Mouse (Mus musculus) limb, embryonic 14.5 days (tissue): Measurements from ENCODE around the gene Ror1. TPM values are rescaled to one million over a fixed set of nuclear protein-coding genes. Genes with fewer than 3 reads are reported as not detected.

Experiments
- ATAC-seq: fragments of 200-750 bp; cut with Nextera tagmentation; 2 replicates; pipeline ENCODE4 v1.8.0; 2017; ENCODE audit warnings: low read depth, moderate number of reproducible peaks, moderate TSS enrichment; ENCODE audit not compliant: low FRiP score
- DNase-seq: peaks from one replicate; pipeline ENCODE4 v3.0.0-alpha.2; 2015; ENCODE audit warnings: low spot score
- H3K27ac ChIP-seq: fragments of 300-500 bp; sonication (generic); replicated peaks from 2 replicates; pipeline ENCODE4 v1.5.1; 2014; ENCODE audit warnings: low read depth, mild to moderate bottlenecking, low read length, moderate library complexity, mixed read lengths
- H3K27me3 ChIP-seq: fragments of 300-500 bp; sonication (generic); 2 replicates; pipeline ENCODE4 v1.6.1; 2014; ENCODE audit warnings: low read length, mixed read lengths; ENCODE audit not compliant: control insufficient read depth, insufficient read depth
- H3K36me3 ChIP-seq: fragments of 300-500 bp; sonication (generic); 2 replicates; pipeline ENCODE4 v1.6.1; 2014; ENCODE audit warnings: mild to moderate bottlenecking, low read length, moderate library complexity, mixed read lengths; ENCODE audit not compliant: control insufficient read depth, insufficient read depth
- H3K4me1 ChIP-seq: fragments of 300-500 bp; sonication (generic); 2 replicates; pipeline ENCODE4 v1.6.1; 2014; ENCODE audit warnings: antibody characterized with exemption, low read length, mixed read lengths; ENCODE audit not compliant: control insufficient read depth, insufficient read depth
- H3K4me2 ChIP-seq: fragments of 300-500 bp; sonication (generic); replicated peaks from 2 replicates; pipeline ENCODE4 v1.6.1; 2014; ENCODE audit warnings: low read depth, mild to moderate bottlenecking, low read length, moderate library complexity; ENCODE audit not compliant: severe bottlenecking
- H3K4me3 ChIP-seq: fragments of 300-500 bp; sonication (generic); replicated peaks from 2 replicates; pipeline ENCODE4 v1.5.1; 2014; ENCODE audit warnings: low read length
- H3K9ac ChIP-seq: fragments of 300-500 bp; sonication (generic); 2 replicates; pipeline ENCODE4 v1.6.1; 2014; ENCODE audit warnings: mild to moderate bottlenecking, low read depth, low read length, moderate library complexity; ENCODE audit not compliant: severe bottlenecking
- H3K9me3 ChIP-seq: fragments of 300-500 bp; sonication (generic); 2 replicates; pipeline ENCODE4 v1.6.1; 2016; ENCODE audit warnings: low read length; ENCODE audit not compliant: control insufficient read depth
- POLR2A ChIP-seq: fragments of 200-500 bp; IDR thresholded peaks from 2 replicates; pipeline ENCODE4 v1.8.0; 2012; ENCODE audit warnings: inconsistent platforms, mild to moderate bottlenecking, moderate library complexity, borderline replicate concordance; ENCODE audit not compliant: insufficient read depth, insufficient read length; ENCODE audit errors: extremely low read depth
- WGBS: fragments of 180-500 bp; shearing (Covaris S2); extraction: QIAGEN DNeasy Blood & Tissue Kit; methylation state at CpG from one replicate; pipeline ENCODE4 v1.1.7; 2014; 5-methylcytosine and 5-hydroxymethylcytosine counted together
- polyA plus RNA-seq, 2 experiments: library from polyadenylated mRNA; depleted of rRNA in 1 of 2; stranded (reverse) in 1 of 2; unstranded in 1 of 2; fragments of >200 nt; fragmentation: Nextera tagmentation in 1 of 2; extraction: Ambion mirVana in 1 of 2; gene quantifications; 2 replicates each; pipeline versions ENCODE4 v1.2.1 to v1.2.3; 2012 to 2014

Gene Ror1
- polyA plus RNA-seq, 2 experiments = 8.6 to 12.0 TPM

DNA sequence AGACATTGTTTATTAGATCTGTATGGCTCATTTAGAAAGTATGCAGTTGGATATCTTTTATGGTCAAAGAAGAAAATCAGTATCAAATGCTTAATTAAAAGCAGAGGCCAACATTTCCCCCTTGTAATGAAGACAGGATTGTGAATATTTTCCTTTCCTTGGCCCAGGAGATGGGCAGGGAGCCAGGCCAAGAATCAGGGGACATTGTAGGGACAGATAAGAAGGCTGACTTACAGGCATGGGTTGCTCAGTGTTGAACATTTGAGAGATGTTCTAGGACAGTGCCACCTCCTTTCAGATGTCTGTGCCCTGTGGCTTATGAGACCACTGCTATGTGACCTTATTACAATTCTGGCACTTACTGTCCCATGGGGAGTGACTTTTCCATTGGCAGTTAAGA, 18.6 kb downstream of the Ror1 start:
- TF ChIP-seq POLR2A = no peak
- Histone ChIP-seq H3K36me3 (no peaks in the 10 kb centered on the region; the same call in 1 of the 2 replicates), H3K4me1 (peaks cover 4% of the 10 kb centered on the region; the same call in 1 of the 2 replicates), H3K4me2 (no peak overlapping the region), H3K27me3 (0 out of 2 replicates have a peak, but pooled peaks cover 6% of the 10 kb centered on the region), H3K4me3 (no peak overlapping the region), H3K9me3 (no peaks in the 10 kb centered on the region), H3K27ac (no peak overlapping the region), H3K9ac (no peak overlapping the region)
- ATAC-seq (no peak), DNase-seq (no peak)

- Histone ChIP-seq H3K9me3 (no peaks in the 10 kb centered on the region), H3K27ac (no peak overlapping the region), H3K4me2 (no peak overlapping the region), H3K4me1 (peaks cover 4% of the 10 kb centered on the region; the same call in 1 of the 2 replicates), H3K36me3 (no peaks in the 10 kb centered on the region; the same call in 1 of the 2 replicates), H3K4me3 (no peak overlapping the region), H3K27me3 (no peaks in the 10 kb centered on the region), H3K9ac (no peak overlapping the region)
- no peak for DNase-seq
- 91% methylated on average over 3 of the region's 3 CpGs for WGBS
- ATAC-seq = no peak
- no peak for TF ChIP-seq POLR2A
Measured at GRCm38 (mm10) chr4:100116366-100116765, 20.8 kb downstream of the Ror1 start.

DNA sequence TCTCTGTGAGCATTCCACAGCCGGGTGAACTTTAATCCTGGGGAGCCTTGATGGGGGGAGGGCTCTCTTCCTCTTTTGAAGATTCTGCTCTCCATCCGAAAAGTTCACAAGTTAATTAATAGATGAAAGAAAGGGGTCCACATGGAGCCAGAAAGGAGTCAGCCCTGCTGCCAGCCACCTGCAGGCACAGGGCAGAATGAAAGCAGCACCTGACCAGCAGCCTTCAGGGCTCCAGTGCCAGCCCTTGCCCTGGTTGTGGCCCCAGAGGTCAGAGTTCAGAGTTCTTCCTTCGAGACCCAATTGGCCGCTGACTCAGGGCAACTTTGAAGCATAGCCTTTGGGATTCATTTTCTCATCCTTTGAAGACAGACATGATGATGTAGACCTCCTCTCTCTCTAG, 23.1 kb downstream of the Ror1 start:
- no peaks in the 10 kb centered on the region for H3K27me3 ChIP-seq
- no peak for TF ChIP-seq POLR2A
- ATAC-seq (no peak), DNase-seq (no peak)
- H3K36me3 ChIP-seq = no peaks in the 10 kb centered on the region; the same call in 1 of the 2 replicates
- H3K4me3 ChIP-seq = no peak overlapping the region
- WGBS = 24% methylated on average over 4 of the region's 4 CpGs
- H3K4me2 ChIP-seq = no peak overlapping the region
- H3K27ac ChIP-seq = no peak overlapping the region
- no peaks in the 10 kb centered on the region for H3K4me1 ChIP-seq
- H3K9me3 ChIP-seq = no peaks in the 10 kb centered on the region
- H3K9ac ChIP-seq = no peak overlapping the region

GRCm38 (mm10) chr4:100119431-100119830, 23.8 kb downstream of the Ror1 start:
- no peak overlapping the region for H3K4me3 ChIP-seq
- no peaks in the 10 kb centered on the region; the same call in 1 of the 2 replicates for H3K36me3 ChIP-seq
- no peak overlapping the region for H3K27ac ChIP-seq
- H3K9ac ChIP-seq = no peak overlapping the region
- no peak for DNase-seq
- no peaks in the 10 kb centered on the region for H3K4me1 ChIP-seq
- no peaks in the 10 kb centered on the region for H3K9me3 ChIP-seq
- no peak for TF ChIP-seq POLR2A
- 96% methylated on average over 1 of the region's 1 CpGs for WGBS
- H3K27me3 ChIP-seq = no peaks in the 10 kb centered on the region
- no peak overlapping the region for H3K4me2 ChIP-seq
- ATAC-seq = no peak

DNA sequence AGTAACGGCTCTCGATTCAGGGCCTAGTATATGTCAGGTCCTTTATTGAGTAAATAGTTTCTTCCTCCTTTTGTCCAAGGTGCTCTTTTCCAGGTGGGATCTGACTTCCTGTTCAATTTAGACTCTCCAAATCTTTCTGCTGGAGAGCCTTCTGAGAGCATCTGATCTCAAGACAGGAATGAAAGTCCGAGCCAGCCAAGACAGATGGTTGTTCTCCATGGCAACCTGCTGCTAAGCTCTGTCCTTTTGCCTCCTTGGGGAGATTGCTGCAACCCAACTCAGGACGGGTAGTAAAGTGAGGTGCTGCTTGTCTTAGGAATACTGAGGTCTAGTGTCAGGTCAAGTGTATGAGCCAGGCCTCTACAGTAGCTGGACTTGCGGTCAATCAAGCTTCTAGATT, 25.0 kb downstream of the Ror1 start:
- Histone ChIP-seq H3K9me3 (no peaks in the 10 kb centered on the region), H3K4me3 (no peak overlapping the region), H3K4me2 (no peak overlapping the region), H3K36me3 (no peaks in the 10 kb centered on the region; the same call in 1 of the 2 replicates), H3K27ac (no peak overlapping the region), H3K4me1 (no peaks in the 10 kb centered on the region), H3K9ac (no peak overlapping the region), H3K27me3 (no peaks in the 10 kb centered on the region)
- TF ChIP-seq POLR2A = no peak
- DNase-seq (no peak), ATAC-seq (no peak)
- WGBS = 83% methylated on average over 5 of the region's 5 CpGs

- Histone ChIP-seq H3K27me3 (no peaks in the 10 kb centered on the region), H3K36me3 (no peaks in the 10 kb centered on the region), H3K4me2 (no peak overlapping the region), H3K9ac (no peak overlapping the region), H3K4me3 (no peak overlapping the region), H3K27ac (no peak overlapping the region), H3K9me3 (no peaks in the 10 kb centered on the region), H3K4me1 (peaks cover 3% of the 10 kb centered on the region; the same call in 1 of the 2 replicates)
- no peak for ATAC-seq
- whole genome bisulfite sequencing = 75% methylated on average over 3 of the region's 3 CpGs
- no peak for DNase-seq
- no peak for TF ChIP-seq POLR2A
Measured at GRCm38 (mm10) chr4:100122436-100122835, 26.8 kb downstream of the Ror1 start.
